Mouse (Mus musculus) erythroid progenitor cell, adult 5-6 weeks (primary cell): ENCODE results near the gene Tmed10. TPM values are rescaled to one million over a fixed set of nuclear protein-coding genes. Genes with fewer than 3 reads are reported as not detected.

ENCODE experiments used
- total RNA-seq, 2 experiments: library from RNA; stranded (forward) in 1 of 2; stranded (reverse) in 1 of 2; fragments of 150-400 nt in 1 of 2; fragments of 186-747, 209-891 nt in 1 of 2; gene quantifications; 2 replicates each; pipeline versions ENCODE4 v1.2.3 to v1.2.4; 2015 to 2017; ENCODE audit warnings: low replicate concordance in 2 of 2

Tmed10 gene
- total RNA-seq, 2 experiments from 2014 or later, result 71.7 to 85.9 TPM

Other genes starting within 250 kb of the Tmed10 start
- not detected in 2 replicates for gene Rps6kl1, start 223.6 kb downstream of the Tmed10 start, total RNA-seq (2015; ENCODE audit: low replicate concordance)
- not detected in 2 replicates for gene Rps6kl1, start 223.6 kb downstream of the Tmed10 start, total RNA-seq (2017; ENCODE audit: low replicate concordance)
- gene Pgf, start 197.1 kb downstream of the Tmed10 start, total RNA-seq (2015; ENCODE audit: low replicate concordance), result not detected in 2 replicates
- gene Pgf, start 197.1 kb downstream of the Tmed10 start, total RNA-seq (2017; ENCODE audit: low replicate concordance), result 0.39 TPM in 1 of 2 replicates, not detected in the other
- 10.9 and 12.3 TPM in 2 replicates for gene Eif2b2, start 155.4 kb downstream of the Tmed10 start, total RNA-seq (2015; ENCODE audit: low replicate concordance)
- 30.0 and 48.4 TPM in 2 replicates for gene Eif2b2, start 155.4 kb downstream of the Tmed10 start, total RNA-seq (2017; ENCODE audit: low replicate concordance)
- 0.42 and 2.9 TPM in 2 replicates for gene Mlh3, start 104.2 kb downstream of the Tmed10 start, total RNA-seq (2015; ENCODE audit: low replicate concordance)
- gene Mlh3, start 104.2 kb downstream of the Tmed10 start, total RNA-seq (2017; ENCODE audit: low replicate concordance), result 0.15 and 4.0 TPM in 2 replicates
- 14.4 and 36.5 TPM in 2 replicates for gene Acyp1, start 86.4 kb downstream of the Tmed10 start, total RNA-seq (2015; ENCODE audit: low replicate concordance)
- 13.9 TPM in 2 replicates for gene Acyp1, start 86.4 kb downstream of the Tmed10 start, total RNA-seq (2017; ENCODE audit: low replicate concordance)
- gene Zc2hc1c, start 86.3 kb downstream of the Tmed10 start, total RNA-seq (2015; ENCODE audit: low replicate concordance), result not detected in 2 replicates
- gene Zc2hc1c, start 86.3 kb downstream of the Tmed10 start, total RNA-seq (2017; ENCODE audit: low replicate concordance), result not detected in 2 replicates
- gene Nek9, start 35.5 kb downstream of the Tmed10 start, total RNA-seq (2015; ENCODE audit: low replicate concordance), result 9.0 and 17.2 TPM in 2 replicates
- 7.9 and 15.5 TPM in 2 replicates for gene Nek9, start 35.5 kb downstream of the Tmed10 start, total RNA-seq (2017; ENCODE audit: low replicate concordance)
- 25.2 and 32.7 TPM in 2 replicates for gene Fos, start 99.0 kb upstream of the Tmed10 start, total RNA-seq (2015; ENCODE audit: low replicate concordance)
- gene Fos, start 99.0 kb upstream of the Tmed10 start, total RNA-seq (2017; ENCODE audit: low replicate concordance), result 14.2 and 21.3 TPM in 2 replicates
- gene Jdp2, start 224.2 kb upstream of the Tmed10 start, total RNA-seq (2015; ENCODE audit: low replicate concordance), result 0.84 and 6.5 TPM in 2 replicates
- 1.8 and 4.9 TPM in 2 replicates for gene Jdp2, start 224.2 kb upstream of the Tmed10 start, total RNA-seq (2017; ENCODE audit: low replicate concordance)